Mouse (Mus musculus): ENCODE measurements at regions not wholly inside any gene's neighbourhood (a gene's known extent, or its start where the extent isn't known, plus 50 kb on each side); places are given as distances from the start of the nearest gene placed in this dataset.

DNA sequence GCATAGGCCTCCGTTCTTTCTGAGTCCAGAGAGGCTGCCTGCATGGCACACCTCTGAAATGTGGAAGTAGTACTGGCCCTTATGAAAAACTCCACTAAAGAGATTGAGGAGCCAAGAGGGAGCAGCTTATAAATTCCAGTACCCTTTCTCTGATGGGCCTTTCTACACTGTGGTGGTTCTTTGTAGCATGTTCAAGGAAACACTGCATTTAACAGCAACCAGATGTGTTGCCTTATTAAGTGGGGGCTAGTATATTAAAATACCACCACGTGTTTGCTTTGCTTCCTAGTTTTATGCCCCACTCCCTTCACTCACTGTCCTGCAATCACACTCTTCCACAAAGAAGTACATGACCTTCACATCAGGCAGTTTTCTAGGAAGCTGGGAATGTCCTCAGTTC, 704.1 kb downstream of the Dhx35 start:
- no peak for DNase-seq (ENCODE audit: extremely low read depth, low read depth, low spot score)

DNA sequence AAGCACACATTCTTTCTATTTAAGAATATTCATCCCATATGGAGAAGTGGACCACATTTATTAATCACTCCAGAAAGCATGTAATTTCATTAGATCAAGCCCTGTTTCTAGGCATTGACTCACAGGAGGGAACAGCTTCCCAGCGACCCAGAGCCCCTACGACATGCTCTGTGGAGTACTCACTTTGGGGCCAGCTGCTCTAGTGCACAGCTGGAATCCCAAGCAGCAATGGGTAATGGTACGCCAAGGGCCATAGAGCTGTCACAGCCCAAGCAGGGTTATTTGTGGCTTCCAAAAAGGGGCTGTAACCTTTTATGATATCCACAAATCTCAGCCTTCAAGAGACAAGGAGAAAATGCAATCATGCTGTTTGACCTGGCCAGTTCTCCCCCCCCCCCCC, 706.4 kb downstream of the Dhx35 start:
- no peak for DNase-seq (ENCODE audit: extremely low read depth, low read depth, low spot score)

DNA sequence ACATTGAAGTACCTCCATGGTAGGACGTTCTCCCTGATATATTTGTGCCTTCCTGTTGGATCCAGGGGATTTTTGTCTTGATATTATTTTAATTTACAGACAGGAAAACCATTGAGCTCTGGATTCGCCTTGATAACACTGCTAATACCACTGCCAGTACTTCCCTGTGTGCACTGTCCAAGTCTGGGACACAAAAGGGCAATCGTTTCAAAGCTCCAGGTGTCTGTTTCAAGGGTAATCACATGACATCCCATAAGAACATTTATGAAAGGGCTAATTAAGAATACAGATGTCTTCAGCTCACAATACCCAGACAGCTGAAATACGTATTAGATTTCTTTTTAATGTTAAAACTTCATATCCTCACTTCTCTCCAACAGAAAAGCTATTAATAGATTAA, 724.5 kb downstream of the Dhx35 start:
- DNase-seq (ENCODE audit: extremely low read depth, low read depth, low spot score): no peak

DNA sequence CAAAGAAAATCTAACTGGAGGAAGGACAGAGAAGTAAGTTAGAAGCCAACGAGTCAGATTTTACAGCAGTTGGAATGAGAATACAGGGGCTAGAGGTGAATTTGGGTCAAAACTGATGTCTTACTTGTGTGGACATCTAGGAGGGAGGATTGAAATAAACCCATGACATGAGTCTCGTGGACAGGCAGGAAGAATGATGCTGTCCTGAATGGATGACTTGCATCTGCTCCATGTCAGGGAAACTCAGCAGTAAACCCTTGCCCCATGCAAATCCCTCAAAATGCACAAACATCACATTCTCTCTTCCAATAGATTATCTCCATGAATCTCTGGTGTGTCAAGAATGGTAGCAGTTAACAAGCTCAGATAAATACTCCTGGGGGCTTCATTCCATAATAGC, 729.1 kb downstream of the Dhx35 start:
- DNase-seq (ENCODE audit: extremely low read depth, low read depth, low spot score): no peak

GRCm38 (mm10) chr2:159534951-159535350, 740.3 kb downstream of the Dhx35 start:
- no peak for DNase-seq (ENCODE audit: extremely low read depth, low read depth, low spot score)

GRCm38 (mm10) chr2:159539261-159539660, 744.7 kb downstream of the Dhx35 start:
- DNase-seq (ENCODE audit: extremely low read depth, low read depth, low spot score): no peak

DNA sequence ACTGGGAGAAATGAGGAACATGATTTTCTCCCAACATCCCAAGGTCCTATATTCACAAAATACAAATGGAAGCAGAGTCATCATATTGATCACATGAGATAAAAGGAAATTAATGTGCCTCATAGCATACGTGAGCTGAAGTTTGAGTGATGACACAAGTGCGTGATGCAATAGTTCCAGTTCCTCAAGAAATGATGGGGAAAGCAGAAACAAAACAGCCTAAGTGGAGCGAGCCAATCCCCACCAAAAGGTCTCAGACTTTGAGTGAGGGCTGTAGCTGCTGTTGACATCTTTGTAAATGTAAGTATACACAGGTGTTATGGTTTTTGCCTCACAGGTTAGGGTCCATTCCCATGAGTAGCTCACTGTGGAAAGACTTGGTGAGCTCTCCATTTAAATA, 763.0 kb downstream of the Dhx35 start:
- no peak for DNase-seq (ENCODE audit: extremely low read depth, low read depth, low spot score)

DNA sequence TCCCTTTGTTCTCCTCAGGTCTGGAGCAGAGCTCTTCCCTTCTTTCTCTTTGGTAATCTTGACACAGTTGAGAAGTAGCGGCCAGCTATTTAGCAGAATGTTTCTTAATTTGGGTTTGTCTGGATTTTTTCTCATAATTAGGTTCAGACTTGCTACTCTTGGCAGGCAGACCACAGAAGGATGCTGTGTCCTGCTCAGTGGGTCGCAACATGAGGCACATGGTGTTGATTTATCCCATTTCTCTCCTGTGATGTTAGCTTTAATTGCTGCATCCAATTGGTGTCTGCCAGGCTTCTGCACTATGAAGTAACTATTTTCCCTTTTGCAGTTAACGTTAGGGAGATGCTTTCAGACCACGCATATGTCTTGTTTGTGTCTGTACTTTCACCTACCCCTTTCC, 768.7 kb downstream of the Gm826 start:
- DNase-seq (ENCODE audit: extremely low read depth, low read depth, low spot score): no peak

DNA sequence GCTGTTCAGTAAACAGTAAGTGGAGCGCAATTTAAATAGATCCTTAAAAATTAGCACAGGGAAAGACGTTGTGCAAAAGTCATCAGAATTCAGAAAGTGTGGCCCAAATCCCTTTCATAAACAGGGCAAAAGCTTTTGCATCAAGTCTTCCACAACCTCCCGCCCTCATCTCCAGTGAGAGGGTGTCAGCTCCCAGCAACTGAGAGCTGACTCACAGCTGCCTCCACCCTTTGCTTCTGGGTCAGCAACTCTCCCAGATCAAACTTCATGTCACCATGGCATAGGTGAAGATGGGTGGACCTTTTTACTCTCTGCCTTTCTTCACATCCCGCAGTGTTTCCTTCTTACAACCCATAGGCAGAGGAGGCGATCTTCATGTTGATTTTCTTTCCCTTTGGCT, 768.0 kb downstream of the Gm826 start:
- no peak for DNase-seq (ENCODE audit: extremely low read depth, low read depth, low spot score)

GRCm38 (mm10) chr2:159566461-159566860, 767.5 kb downstream of the Gm826 start:
- no peak for DNase-seq (ENCODE audit: extremely low read depth, low read depth, low spot score)

- no peak for DNase-seq (ENCODE audit: extremely low read depth, low read depth, low spot score)
These were observed 765.6 kb downstream of the Gm826 start for GRCm38 (mm10) chr2:159568391-159568790.

DNA sequence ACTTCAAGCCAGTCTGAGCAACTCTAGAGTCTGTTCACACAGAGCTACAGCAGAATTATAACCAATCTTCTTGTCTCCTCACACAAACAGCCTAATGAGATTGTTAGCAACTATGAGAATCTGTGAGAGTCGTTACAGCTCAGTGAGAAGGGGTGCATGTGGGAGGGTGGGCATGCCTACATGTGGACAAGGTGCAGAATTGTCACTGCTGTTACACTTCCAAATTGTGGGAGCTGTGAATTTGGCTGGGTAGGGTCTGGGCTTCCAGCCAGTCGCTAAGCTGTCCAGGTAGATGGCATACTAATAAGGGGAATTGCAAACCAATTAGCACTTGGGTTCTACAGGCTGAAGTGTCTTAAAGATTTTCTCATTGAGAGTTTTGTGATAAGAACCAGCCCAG, 762.1 kb downstream of the Gm826 start:
- no peak for DNase-seq (ENCODE audit: extremely low read depth, low read depth, low spot score)

DNA sequence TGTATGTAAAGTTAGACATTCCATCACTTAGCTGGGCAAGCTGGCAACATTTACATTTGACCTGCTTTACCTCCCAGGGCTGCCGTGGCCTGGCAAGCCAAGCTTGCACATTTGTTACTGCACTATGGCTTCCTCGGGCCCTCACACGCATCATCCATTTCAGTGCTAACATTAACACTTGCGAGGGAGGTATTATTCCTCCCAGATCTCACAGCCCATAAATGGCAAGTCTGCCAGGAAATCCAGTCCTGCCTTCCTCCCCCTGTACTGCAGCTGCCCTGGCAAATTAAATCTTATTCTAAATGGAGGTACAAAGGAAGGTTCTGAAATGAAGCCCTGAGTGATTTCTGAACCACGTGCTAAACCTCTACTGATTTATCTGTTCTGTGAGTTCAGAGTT, 758.7 kb downstream of the Gm826 start:
- no peak for DNase-seq (ENCODE audit: extremely low read depth, low read depth, low spot score)

DNA sequence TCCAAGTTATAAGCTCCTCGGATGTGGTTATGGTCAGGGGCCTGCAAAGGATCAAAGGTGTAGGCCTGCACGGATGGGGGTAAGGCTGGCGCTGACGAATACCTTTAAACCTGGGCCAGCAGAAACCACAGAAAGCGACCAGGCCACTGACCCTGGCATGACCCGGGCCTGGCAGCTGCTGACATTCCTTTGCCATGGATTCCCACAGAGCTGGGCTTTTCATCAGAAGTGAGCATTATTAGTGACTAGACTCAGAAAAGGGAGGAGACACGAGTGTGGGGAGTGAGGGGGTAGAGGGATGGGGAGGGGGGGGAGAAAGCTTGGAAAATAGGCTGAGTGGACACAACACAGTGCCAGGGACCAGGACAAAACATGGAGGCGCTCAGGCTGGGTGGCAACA, 750.9 kb downstream of the Gm826 start:
- DNase-seq (ENCODE audit: extremely low read depth, low read depth, low spot score): no peak

- no peak for DNase-seq (ENCODE audit: extremely low read depth, low read depth, low spot score)
These were observed 749.3 kb downstream of the Gm826 start for GRCm38 (mm10) chr2:159584641-159585040.

DNA sequence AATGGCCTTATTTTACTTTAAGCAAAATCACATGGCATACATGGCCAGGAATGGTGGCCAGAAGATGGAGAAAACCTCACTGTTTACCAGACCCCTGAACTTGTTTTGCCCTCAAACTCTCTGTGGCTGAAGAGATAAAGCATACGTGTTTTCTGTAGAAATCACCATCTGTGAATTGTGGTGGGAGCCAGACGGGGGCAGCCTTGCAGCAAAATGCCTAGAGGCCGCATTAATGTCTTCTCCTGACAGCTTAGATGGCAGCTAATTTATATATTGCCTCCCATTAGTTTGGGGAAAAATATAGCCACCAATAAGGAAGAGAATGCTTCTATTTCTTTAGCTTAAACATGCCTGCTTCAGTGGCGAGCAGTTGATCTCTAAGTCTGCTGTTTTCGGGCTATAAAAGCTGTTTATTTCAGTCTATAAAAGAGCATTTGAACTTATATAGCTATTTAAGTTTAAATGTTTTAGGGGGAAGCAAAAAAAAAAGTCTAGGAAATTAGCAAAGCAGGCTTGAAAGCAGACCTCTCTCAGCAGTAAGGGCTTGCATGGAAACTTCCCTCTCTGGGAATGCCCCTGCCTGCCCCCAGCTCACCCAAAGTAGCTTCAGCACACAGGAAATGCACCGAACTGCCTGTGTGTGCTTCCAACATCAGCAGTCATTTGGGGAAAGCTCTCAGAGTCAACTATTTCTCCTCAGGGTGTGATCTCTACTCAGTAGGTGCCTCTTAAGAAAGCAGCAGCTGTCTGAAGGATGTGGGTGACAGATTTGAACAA, 747.1 kb downstream of the Gm826 start:
- no peak for DNase-seq (ENCODE audit: extremely low read depth, low read depth, low spot score)

- DNase-seq (ENCODE audit: extremely low read depth, low read depth, low spot score): no peak
These were observed 742.4 kb downstream of the Gm826 start for GRCm38 (mm10) chr2:159591396-159592124.

DNA sequence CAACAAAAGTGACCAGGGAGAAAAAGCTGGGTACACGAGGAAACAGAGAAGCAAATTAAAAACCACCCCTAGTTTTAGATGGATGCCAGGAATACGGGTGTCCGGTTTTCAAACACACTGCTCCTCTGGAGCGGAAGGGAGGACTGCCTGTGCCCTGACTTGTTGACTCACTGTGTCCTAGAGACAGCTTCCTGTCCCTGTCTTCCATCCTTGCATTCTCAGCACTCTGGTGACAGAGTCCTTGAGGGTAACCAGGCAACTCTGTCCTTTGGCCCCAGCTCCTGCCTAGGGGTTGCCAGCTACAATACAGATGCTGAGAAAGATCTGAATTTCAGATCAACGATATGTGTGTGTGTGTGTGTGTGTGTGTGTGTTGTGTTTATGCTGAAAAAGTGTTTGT, 741.1 kb downstream of the Gm826 start:
- no peak for DNase-seq (ENCODE audit: extremely low read depth, low read depth, low spot score)

DNA sequence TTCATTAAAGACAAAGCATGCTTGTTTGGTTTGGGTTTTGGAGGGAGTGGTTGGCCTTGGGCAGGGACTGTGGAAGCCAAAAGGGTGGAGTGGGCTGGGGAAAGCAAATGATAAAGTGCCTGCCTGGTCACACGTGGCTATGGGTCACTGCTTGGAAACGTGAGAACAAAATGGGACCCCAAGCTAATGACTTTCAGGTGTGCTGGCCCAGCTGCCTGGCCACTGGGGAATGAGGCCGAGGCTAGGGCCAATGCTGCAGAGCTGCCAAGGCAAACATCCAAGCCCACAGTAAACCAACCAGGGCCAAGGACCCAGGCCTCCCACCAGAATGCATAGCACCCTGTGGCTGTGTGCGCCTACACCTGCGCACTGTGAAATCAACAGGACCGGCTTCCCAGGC, 737.7 kb downstream of the Gm826 start:
- no peak for DNase-seq (ENCODE audit: extremely low read depth, low read depth, low spot score)

GRCm38 (mm10) chr2:159598080-159598479, 735.9 kb downstream of the Gm826 start:
- DNase-seq (ENCODE audit: extremely low read depth, low read depth, low spot score): no peak

DNA sequence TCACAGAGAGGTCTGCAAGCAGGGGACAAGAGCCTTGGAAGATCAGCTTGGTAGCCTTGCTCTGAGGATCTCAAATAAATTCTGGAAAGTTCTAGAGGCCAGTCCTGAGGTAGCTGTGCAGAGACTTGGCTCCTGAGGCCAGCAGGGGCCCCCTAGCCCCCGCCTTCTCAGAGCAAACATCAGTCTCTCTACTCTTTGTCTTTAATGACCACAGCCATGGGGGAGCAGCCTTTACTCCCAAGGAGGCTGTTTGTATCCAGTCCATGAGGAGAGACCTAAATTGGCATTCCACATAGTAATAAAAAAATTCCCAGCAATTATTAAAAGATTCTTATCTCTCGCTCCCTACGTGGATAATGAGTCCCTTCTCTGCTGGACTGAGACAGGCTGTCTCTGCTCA, 726.8 kb downstream of the Gm826 start:
- DNase-seq (ENCODE audit: extremely low read depth, low read depth, low spot score): no peak

GRCm38 (mm10) chr2:159610451-159610850, 723.5 kb downstream of the Gm826 start:
- DNase-seq (ENCODE audit: extremely low read depth, low read depth, low spot score): no peak

- no peak for DNase-seq (ENCODE audit: extremely low read depth, low read depth, low spot score)
These were observed 717.3 kb downstream of the Gm826 start for GRCm38 (mm10) chr2:159616685-159617084.
